Mouse (Mus musculus): ENCODE data around the gene Fsd2. TPM values are rescaled to one million over a fixed set of nuclear protein-coding genes. Genes with fewer than 3 reads are reported as not detected.
A peak's percentile ranks its signal among the peaks of the same experiment; 100 is the strongest.

Fsd2 gene
- polyA plus RNA-seq, 1 experiment, result 0.26 TPM

DNA sequence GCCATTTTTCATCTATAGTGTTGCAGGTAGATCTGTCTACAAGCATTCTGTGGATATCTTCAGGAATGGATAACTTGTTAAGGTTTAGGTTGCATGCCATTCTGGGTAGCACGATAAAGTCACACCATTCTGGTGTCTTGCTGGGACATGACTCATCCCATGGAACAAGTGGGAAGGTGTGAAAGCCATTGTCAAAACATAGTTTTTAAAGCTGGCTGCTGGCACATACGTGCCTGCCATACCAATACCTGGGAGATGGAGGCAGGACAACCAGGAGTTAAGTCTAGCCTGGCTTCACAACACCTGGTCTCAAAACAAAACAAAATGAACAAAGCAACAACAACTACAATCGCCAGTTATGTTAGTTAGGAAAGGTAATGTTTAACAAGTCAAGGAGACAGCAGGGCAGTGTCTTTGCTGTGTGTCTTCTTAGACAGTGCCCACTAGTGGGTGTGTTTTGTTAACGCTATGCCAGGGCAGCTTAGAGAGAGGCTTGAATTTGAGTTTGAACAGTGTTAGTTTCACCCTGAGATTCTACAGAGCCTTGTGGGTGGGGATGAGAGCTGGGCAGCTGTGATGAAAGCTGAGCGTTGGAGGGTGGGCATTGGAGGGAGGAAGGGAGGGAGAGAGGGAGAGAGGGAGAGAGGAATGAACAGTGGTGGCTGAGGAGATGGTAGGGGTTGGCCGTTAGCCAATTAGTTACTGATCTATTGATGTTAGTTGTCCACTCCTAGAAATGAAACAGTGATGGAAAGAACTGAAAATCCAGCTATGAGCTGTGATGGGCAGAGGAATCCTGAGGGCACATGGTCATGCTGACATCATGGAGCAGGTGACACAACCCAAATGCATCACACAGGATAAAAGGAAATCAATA, 50.4 kb downstream of the Fsd2 start:
- H3K27me3 ChIP-seq (ENCODE audit: control insufficient read depth, insufficient read depth, low read length), result no peaks in the 10 kb centered on the region
- TF ChIP-seq POLR2A (IDR thresholded peaks at IDR 0.05; ENCODE audit: borderline replicate concordance, insufficient read depth, low read length) (no peak), CTCF (IDR thresholded peaks at IDR 0.05; ENCODE audit: borderline replicate concordance, insufficient read depth, low read depth, low read length) (no peak)
- no peak for DNase-seq
- H3K4me3 ChIP-seq (replicated peaks; ENCODE audit: insufficient read depth, low read depth, low read length), result no peak overlapping the region
- H3K4me1 ChIP-seq (ENCODE audit: control insufficient read depth, insufficient read depth, low read length), result no peaks in the 10 kb centered on the region
- WGBS, result 57% methylated on average over 6 of the region's 6 CpGs
- H3K27ac ChIP-seq (ENCODE audit: insufficient read depth, low read length), result no peak overlapping the region

DNA sequence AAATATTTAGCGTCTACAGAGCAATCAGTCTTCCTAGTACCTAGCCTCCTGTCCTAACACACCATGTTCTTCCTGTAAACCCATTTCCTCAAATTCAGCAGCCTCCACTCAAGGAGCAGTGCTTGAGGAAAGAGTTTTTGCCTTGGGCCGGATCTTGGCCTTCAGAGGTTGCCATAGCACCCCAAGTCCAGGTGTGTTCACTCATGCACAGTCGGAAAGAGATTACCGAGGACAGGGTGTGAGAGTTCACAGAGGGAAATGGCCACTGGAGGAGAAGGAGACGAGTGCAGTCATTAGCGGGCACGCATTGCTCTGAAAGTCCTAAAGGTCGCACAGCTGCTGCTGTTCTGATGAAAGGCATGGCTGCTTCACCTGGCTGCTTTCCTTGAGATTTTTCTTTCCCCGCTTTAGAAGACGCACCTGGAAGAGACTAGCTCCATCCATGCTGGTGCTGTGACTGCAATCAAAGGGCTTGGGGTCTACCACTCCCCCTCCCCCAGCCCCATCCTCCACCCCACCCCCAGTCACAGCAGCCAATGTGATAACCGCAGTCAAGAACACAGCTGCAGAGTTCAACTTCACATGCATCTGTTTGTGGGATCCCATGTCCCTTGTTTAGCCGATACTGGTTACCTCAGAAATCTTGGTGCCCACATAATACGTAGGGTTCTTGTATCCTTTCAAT, 51.7 kb downstream of the Fsd2 start:
- H3K4me1 ChIP-seq (ENCODE audit: control insufficient read depth, insufficient read depth, low read length), result no peaks in the 10 kb centered on the region
- TF ChIP-seq POLR2A (IDR thresholded peaks at IDR 0.05; ENCODE audit: borderline replicate concordance, insufficient read depth, low read length), result no peak
- TF ChIP-seq CTCF (IDR thresholded peaks at IDR 0.05; ENCODE audit: borderline replicate concordance, insufficient read depth, low read depth, low read length), result no peak
- H3K27ac ChIP-seq (ENCODE audit: insufficient read depth, low read length), result no peak overlapping the region
- no peak overlapping the region for H3K4me3 ChIP-seq (replicated peaks; ENCODE audit: insufficient read depth, low read depth, low read length)
- H3K27me3 ChIP-seq (ENCODE audit: control insufficient read depth, insufficient read depth, low read length), result no peaks in the 10 kb centered on the region
- no peak for DNase-seq
- 57% methylated on average over 13 of the region's 13 CpGs for WGBS

DNA sequence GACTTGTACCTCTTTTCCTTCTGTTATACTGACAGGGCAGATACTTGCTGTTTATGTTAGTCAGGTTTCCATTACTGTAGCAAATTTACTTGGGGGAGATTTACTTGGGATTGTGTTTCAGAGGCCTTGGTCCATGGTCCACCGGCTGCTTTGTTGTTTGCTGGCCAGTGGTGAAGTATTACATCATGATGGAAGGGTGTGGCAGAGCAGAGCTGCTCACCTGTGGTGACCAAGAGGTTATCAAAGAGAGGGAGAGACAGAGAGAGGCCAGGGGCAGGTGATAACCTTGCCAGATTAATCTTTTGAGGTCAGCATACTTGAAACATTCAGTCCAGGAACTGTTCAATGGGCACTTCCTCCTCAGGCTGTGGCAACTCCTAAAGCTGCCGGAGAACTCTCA, 65.7 kb downstream of the Fsd2 start:
- no peak overlapping the region for H3K4me3 ChIP-seq (replicated peaks; ENCODE audit: insufficient read depth, low read depth, low read length)
- no peaks in the 10 kb centered on the region for H3K4me1 ChIP-seq (ENCODE audit: control insufficient read depth, insufficient read depth, low read length)
- WGBS, result 89% methylated on average over 2 of the region's 2 CpGs
- no peak overlapping the region for H3K27ac ChIP-seq (ENCODE audit: insufficient read depth, low read length)
- no peaks in the 10 kb centered on the region for H3K27me3 ChIP-seq (ENCODE audit: control insufficient read depth, insufficient read depth, low read length)
- no peak for DNase-seq
- no peak for TF ChIP-seq POLR2A (IDR thresholded peaks at IDR 0.05; ENCODE audit: borderline replicate concordance, insufficient read depth, low read length)
- no peak for TF ChIP-seq CTCF (IDR thresholded peaks at IDR 0.05; ENCODE audit: borderline replicate concordance, insufficient read depth, low read depth, low read length)

DNA sequence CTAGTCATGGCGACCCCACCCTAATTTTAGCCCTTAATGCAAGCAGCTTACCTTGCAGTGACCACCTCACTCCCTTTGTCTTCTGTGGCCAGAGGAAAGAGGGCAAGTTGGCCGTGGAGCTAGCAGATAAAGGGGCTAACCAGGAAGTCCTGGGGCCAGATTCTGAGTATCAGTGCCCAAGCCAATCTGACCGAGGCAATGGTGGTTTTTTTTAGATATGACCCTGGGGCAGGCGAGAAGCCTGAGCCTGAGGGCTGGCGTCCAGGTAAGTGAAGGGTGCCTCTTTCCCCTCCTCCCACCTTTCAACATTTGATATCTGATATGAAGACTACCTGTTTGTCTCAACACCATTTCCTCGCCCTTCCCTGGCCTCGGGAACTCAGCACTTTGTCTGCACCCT, 68.6 kb downstream of the Fsd2 start, which contains the start of gene BC048679:
BC048679 (minus strand) TSS at position 101 of the 400 bp plus-strand sequence.
- Histone ChIP-seq H3K27ac (ENCODE audit: insufficient read depth, low read length) (no peak within 1 kb of the TSS), H3K27me3 (ENCODE audit: control insufficient read depth, insufficient read depth, low read length) (no peaks in the 10 kb centered on the region), H3K4me3 (replicated peaks; ENCODE audit: insufficient read depth, low read depth, low read length) (no peak within 1 kb of the TSS), H3K4me1 (ENCODE audit: control insufficient read depth, insufficient read depth, low read length) (no peaks in the 10 kb centered on the region)
- DNase-seq, result no peak
- WGBS, result 81% methylated on average over 7 of the region's 7 CpGs
- TF ChIP-seq CTCF (IDR thresholded peaks at IDR 0.05; ENCODE audit: borderline replicate concordance, insufficient read depth, low read depth, low read length) (no peak), POLR2A (IDR thresholded peaks at IDR 0.05; ENCODE audit: borderline replicate concordance, insufficient read depth, low read length) (no peak)

DNA sequence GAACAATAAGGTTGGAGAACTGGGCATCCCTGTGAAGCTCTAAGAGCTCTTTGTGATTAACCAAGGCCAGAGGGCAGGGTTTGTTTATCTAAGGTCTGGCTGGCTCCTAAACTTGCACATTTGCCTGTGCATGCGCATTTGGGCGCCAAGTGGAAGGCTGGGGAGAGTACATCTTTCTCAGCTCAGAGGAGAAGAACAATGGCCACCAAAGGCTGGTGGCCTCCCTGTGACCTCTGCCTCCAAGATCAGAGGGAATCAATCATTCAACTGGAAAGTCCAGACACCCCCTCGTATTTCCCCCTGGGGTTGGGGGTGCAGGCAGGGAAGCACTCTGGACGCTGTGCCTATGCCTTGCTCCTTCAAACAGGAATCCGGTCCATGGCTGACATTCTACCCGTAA, 69.6 kb downstream of the Fsd2 start:
- WGBS, result 33% methylated on average over 6 of the region's 6 CpGs
- DNase-seq, result no peak
- Histone ChIP-seq H3K4me1 (ENCODE audit: control insufficient read depth, insufficient read depth, low read length) (no peaks in the 10 kb centered on the region), H3K27me3 (ENCODE audit: control insufficient read depth, insufficient read depth, low read length) (no peaks in the 10 kb centered on the region), H3K27ac (ENCODE audit: insufficient read depth, low read length) (no peak overlapping the region), H3K4me3 (replicated peaks; ENCODE audit: insufficient read depth, low read depth, low read length) (no peak overlapping the region)
- TF ChIP-seq CTCF (IDR thresholded peaks at IDR 0.05; ENCODE audit: borderline replicate concordance, insufficient read depth, low read depth, low read length), result no peak
- no peak for TF ChIP-seq POLR2A (IDR thresholded peaks at IDR 0.05; ENCODE audit: borderline replicate concordance, insufficient read depth, low read length)

DNA sequence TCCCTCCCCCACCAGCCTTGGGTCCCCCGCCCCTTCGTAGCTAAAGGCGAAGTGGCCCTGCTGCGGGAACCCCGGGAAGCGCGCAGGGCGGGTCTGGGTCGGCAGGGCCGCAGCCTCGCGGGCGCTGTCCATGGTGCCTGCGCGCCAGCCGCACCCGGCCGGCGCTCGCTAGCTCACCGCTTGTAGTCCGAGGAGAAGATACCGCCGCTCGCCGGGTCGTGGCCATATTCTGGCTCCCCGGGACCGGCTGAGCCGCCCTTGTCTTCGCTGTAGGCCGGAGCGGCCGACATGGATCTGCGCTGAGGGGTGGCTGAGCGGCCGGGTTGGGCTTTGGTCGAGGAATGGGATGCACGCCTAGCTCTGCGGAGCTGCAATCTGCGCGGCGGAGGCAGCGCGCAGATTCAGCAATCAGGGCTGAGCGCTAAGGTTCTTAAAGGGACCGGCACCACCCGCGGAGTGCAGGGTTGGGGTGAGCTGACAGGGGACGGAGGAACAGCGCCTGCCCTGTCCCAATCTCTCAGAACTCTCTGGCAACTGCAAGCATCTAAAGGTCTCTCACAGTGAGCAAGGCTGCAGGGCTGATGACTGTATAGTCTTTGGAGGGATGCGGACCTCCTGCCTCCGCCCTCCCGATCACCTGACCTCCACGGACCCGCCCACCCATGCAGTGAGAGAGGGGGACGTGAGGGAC, 73.3 kb downstream of the Fsd2 start, which contains the start of gene Ap3b2:
Ap3b2 (minus strand) TSS at position 595 of the 691 bp plus-strand sequence.
- Histone ChIP-seq H3K4me3 (replicated peaks; ENCODE audit: insufficient read depth, low read depth, low read length) (peak within 1 kb of the TSS; percentile 92), H3K27ac (ENCODE audit: insufficient read depth, low read length) (peak within 1 kb of the TSS; percentile 90), H3K4me1 (ENCODE audit: control insufficient read depth, insufficient read depth, low read length) (peaks cover 12% of the 10 kb centered on the region), H3K27me3 (ENCODE audit: control insufficient read depth, insufficient read depth, low read length) (no peaks in the 10 kb centered on the region)
- peak; percentile 84 to 90 for DNase-seq
- 1% methylated on average over 57 of the region's 57 CpGs for WGBS
- TF ChIP-seq CTCF (IDR thresholded peaks at IDR 0.05; ENCODE audit: borderline replicate concordance, insufficient read depth, low read depth, low read length) (no peak), POLR2A (IDR thresholded peaks at IDR 0.05; ENCODE audit: borderline replicate concordance, insufficient read depth, low read length) (peak; percentile 85; the same call in 1 of the 2 replicates)

DNA sequence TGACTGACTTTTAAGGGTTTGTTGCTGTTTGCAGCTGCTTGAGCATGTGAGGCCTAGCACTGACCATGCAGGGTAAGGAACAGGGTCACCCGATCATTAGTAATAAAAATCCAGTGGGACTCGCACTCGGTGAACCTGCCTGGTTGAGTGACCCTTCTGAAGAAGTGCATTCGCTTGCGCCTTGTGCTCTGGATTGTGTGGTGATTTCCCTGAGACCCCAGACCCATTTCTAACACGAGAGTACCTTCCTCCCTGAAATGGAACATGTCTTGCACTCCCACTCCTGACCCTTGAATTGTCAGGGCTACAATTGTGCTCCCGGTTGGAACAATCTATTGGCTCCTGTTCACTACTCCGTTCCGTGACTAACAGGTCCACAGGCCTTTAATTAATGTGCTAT, 74.1 kb downstream of the Fsd2 start:
- H3K4me3 ChIP-seq (replicated peaks; ENCODE audit: insufficient read depth, low read depth, low read length), result peak overlapping the region; percentile 92
- H3K27ac ChIP-seq (ENCODE audit: insufficient read depth, low read length), result peak overlapping the region; percentile 90
- TF ChIP-seq CTCF (IDR thresholded peaks at IDR 0.05; ENCODE audit: borderline replicate concordance, insufficient read depth, low read depth, low read length) (no peak), POLR2A (IDR thresholded peaks at IDR 0.05; ENCODE audit: borderline replicate concordance, insufficient read depth, low read length) (no peak)
- peak in 1 of 2 experiments; percentile 24 for DNase-seq
- peaks cover 12% of the 10 kb centered on the region for H3K4me1 ChIP-seq (ENCODE audit: control insufficient read depth, insufficient read depth, low read length)
- 18% methylated on average over 9 of the region's 9 CpGs for WGBS
- no peaks in the 10 kb centered on the region for H3K27me3 ChIP-seq (ENCODE audit: control insufficient read depth, insufficient read depth, low read length)

Data from cerebellum, adult 2 months (tissue).